Mouse (Mus musculus) liver, adult 2 months (tissue): Measurements from ENCODE around the gene Gm45021. TPM values are rescaled to one million over a fixed set of nuclear protein-coding genes. Genes with fewer than 3 reads are reported as not detected.

ENCODE experiments used
- DNase-seq: peaks from one replicate; pipeline ENCODE4 v3.0.0-alpha.2; 2011; ENCODE audit warnings: low read depth, low spot score; ENCODE audit errors: extremely low read depth
- H3K27ac ChIP-seq: fragments of 200-500 bp; replicated peaks from 2 replicates; pipeline ENCODE4 v1.5.1; 2012; ENCODE audit warnings: low read depth, mild to moderate bottlenecking, control low read depth, inconsistent platforms, low read length; ENCODE audit not compliant: insufficient read depth
- H3K27me3 ChIP-seq: fragments of 200-500 bp; 2 replicates; pipeline ENCODE4 v1.6.1; 2012; ENCODE audit warnings: mild to moderate bottlenecking, moderate library complexity, low read length, inconsistent platforms; ENCODE audit not compliant: control insufficient read depth, insufficient read depth
- H3K36me3 ChIP-seq: fragments of 200-500 bp; 2 replicates; pipeline ENCODE4 v1.6.1; 2012; ENCODE audit warnings: low read length, inconsistent platforms; ENCODE audit not compliant: control insufficient read depth, insufficient read depth
- H3K4me1 ChIP-seq: fragments of 200-500 bp; 2 replicates; pipeline ENCODE4 v1.6.1; 2011; ENCODE audit warnings: low read length; ENCODE audit not compliant: control insufficient read depth, insufficient read depth
- H3K4me3 ChIP-seq: fragments of 200-500 bp; 2 replicates; pipeline ENCODE4 v1.5.1; 2011; ENCODE audit warnings: low read depth, mild to moderate bottlenecking, control low read depth, low read length, moderate library complexity; ENCODE audit not compliant: insufficient read depth
- H3K79me2 ChIP-seq: fragments of 200-500 bp; 2 replicates; pipeline ENCODE4 v1.6.1; 2012; ENCODE audit warnings: inconsistent platforms, mild to moderate bottlenecking, low read length, moderate library complexity; ENCODE audit not compliant: control insufficient read depth, insufficient read depth
- H3K9ac ChIP-seq: fragments of 200-500 bp; 2 replicates; pipeline ENCODE4 v1.6.1; 2012; ENCODE audit warnings: low read depth, mild to moderate bottlenecking, control low read depth, inconsistent platforms, low read length
- CTCF ChIP-seq: fragments of 200-500 bp; IDR thresholded peaks from 2 replicates; pipeline ENCODE4 v1.5.1; 2011; ENCODE audit warnings: low read depth, low read length, control low read depth
- POLR2A ChIP-seq: fragments of 200-500 bp; IDR thresholded peaks from 2 replicates; pipeline ENCODE4 v1.6.1; 2011; ENCODE audit warnings: low read length, control low read depth; ENCODE audit not compliant: insufficient read depth; ENCODE audit errors: extremely low read depth
- WGBS: fragments of 180-500 bp; shearing (Covaris S2); methylation state at CpG from one replicate; pipeline ENCODE4 v1.1.7; 2018; 5-methylcytosine and 5-hydroxymethylcytosine counted together
- polyA plus RNA-seq: library from polyadenylated mRNA; depleted of rRNA; stranded (reverse); fragments of >200 nt; gene quantifications from 2 replicates; pipeline ENCODE4 v1.2.3, GENCODE M21; 2012
- total RNA-seq: library from RNA; depleted of rRNA; stranded (reverse); fragments of >200 nt; gene quantifications from 2 replicates; pipeline ENCODE4 v1.2.3, GENCODE M21; 2014

The Gm45021 gene
- total and polyA plus RNA-seq, 2 experiments = not detected

- Histone ChIP-seq H3K79me2 (no peaks in the 10 kb centered on the region), H3K36me3 (no peaks in the 10 kb centered on the region), H3K4me1 (peaks cover 3% of the 10 kb centered on the region; the same call in 1 of the 2 replicates), H3K27ac (peak overlapping the region; percentile 50), H3K27me3 (no peaks in the 10 kb centered on the region), H3K4me3 (no peak overlapping the region), H3K9ac (no peak overlapping the region)
- DNase-seq = peak; percentile 50
- WGBS = 29% methylated on average over 5 of the region's 5 CpGs
- TF ChIP-seq POLR2A (no peak), CTCF (no peak)
Measured at GRCm38 (mm10) chr6:48579215-48579648, 10.2 kb upstream of the Gm45021 start.

GRCm38 (mm10) chr6:48581257-48581656 is 8.2 kb upstream of the Gm45021 start:
- Histone ChIP-seq H3K79me2 (no peaks in the 10 kb centered on the region), H3K27ac (no peak overlapping the region), H3K9ac (no peak overlapping the region), H3K27me3 (no peaks in the 10 kb centered on the region), H3K4me1 (peaks cover 3% of the 10 kb centered on the region; the same call in 1 of the 2 replicates), H3K4me3 (no peak overlapping the region), H3K36me3 (no peaks in the 10 kb centered on the region)
- no peak for TF ChIP-seq CTCF
- no peak for TF ChIP-seq POLR2A
- WGBS = 72% methylated on average over 3 of the region's 3 CpGs
- no peak for DNase-seq

- Histone ChIP-seq H3K4me1 (peaks cover 3% of the 10 kb centered on the region; the same call in 1 of the 2 replicates), H3K4me3 (no peak overlapping the region), H3K79me2 (no peaks in the 10 kb centered on the region), H3K27ac (no peak overlapping the region), H3K27me3 (no peaks in the 10 kb centered on the region), H3K36me3 (no peaks in the 10 kb centered on the region), H3K9ac (no peak overlapping the region)
- DNase-seq = peak; percentile 60
- TF ChIP-seq CTCF (peak; percentile 29), POLR2A (no peak)
- WGBS = 88% methylated on average over 3 of the region's 3 CpGs
Measured at GRCm38 (mm10) chr6:48582037-48582436, 7.4 kb upstream of the Gm45021 start.

- no peak overlapping the region for H3K4me3 ChIP-seq
- 22% methylated on average over 3 of the region's 3 CpGs for WGBS
- H3K27me3 ChIP-seq = no peaks in the 10 kb centered on the region
- H3K4me1 ChIP-seq = peaks cover 19% of the 10 kb centered on the region
- H3K79me2 ChIP-seq = peaks cover 20% of the 10 kb centered on the region
- H3K9ac ChIP-seq = 0 out of 2 replicates have a peak overlapping the region, but pooled peaks have one; percentile 25
- DNase-seq = peak; percentile 71
- H3K27ac ChIP-seq = peak overlapping the region; percentile 90
- TF ChIP-seq POLR2A (no peak), CTCF (no peak)
- H3K36me3 ChIP-seq = peaks cover 4% of the 10 kb centered on the region
Measured at GRCm38 (mm10) chr6:48591221-48591845, 1.9 kb downstream of the Gm45021 start.

- no peak overlapping the region for H3K4me3 ChIP-seq
- peak; percentile 93 for DNase-seq
- H3K27ac ChIP-seq = peak overlapping the region; percentile 90
- 32% methylated on average over 6 of the region's 6 CpGs for WGBS
- H3K9ac ChIP-seq = peak overlapping the region; percentile 4; the same call in 1 of the 2 replicates
- H3K27me3 ChIP-seq = no peaks in the 10 kb centered on the region
- no peak for TF ChIP-seq CTCF
- TF ChIP-seq POLR2A = no peak
- H3K36me3 ChIP-seq = peaks cover 9% of the 10 kb centered on the region
- peaks cover 26% of the 10 kb centered on the region for H3K79me2 ChIP-seq
- peaks cover 19% of the 10 kb centered on the region for H3K4me1 ChIP-seq
Measured at GRCm38 (mm10) chr6:48591871-48592270, 2.5 kb downstream of the Gm45021 start.
